Mouse (Mus musculus) heart, adult 2 months (tissue): ENCODE data around the gene Suv39h2.

Experiments
- CTCF ChIP-seq: fragments of 200-600 bp; IDR thresholded peaks from 2 replicates; pipeline ENCODE4 v1.8.1; 2022; ENCODE audit warnings: antibody characterized with exemption, mild to moderate bottlenecking, moderate library complexity
- POLR2A ChIP-seq: fragments of 200-500 bp; IDR thresholded peaks from 2 replicates; pipeline ENCODE4 v1.6.1; 2011; ENCODE audit warnings: mild to moderate bottlenecking, low read depth, low read length, control low read depth; ENCODE audit not compliant: insufficient read depth

DNA sequence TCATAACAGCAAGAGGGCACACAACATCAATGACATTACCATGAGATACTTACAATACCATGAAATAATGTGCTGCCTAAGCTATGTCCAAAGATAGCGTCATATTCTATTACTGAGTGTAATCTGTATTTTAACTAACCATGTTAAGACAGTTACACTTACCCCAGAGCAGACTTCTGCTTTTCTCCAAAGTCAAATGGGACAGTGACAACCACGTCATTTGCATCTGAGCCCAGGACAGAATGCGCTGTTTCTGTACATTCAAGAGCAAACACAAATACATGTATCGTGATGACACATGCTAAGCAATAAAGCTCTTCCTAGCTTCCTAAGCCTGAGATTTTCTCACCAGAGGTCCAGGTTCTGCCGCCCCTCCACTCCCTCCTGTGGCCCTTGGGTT, 26.1 kb upstream of the Suv39h2 start:
- TF ChIP-seq POLR2A (no peak), CTCF (no peak)
